Mouse (Mus musculus) megakaryocyte, embryonic 14.5 days (primary cell): ENCODE measurements around the gene Cd38. TPM values are rescaled to one million over a fixed set of nuclear protein-coding genes. Genes with fewer than 3 reads are reported as not detected.

Source experiments
- H3K27me3 ChIP-seq: replicated peaks from 2 replicates; pipeline ENCODE3; 2012; ENCODE audit warnings: inconsistent platforms
- H3K36me3 ChIP-seq: replicated peaks from 2 replicates; pipeline ENCODE3; 2012; ENCODE audit warnings: low read length, inconsistent platforms, mixed read lengths
- H3K4me1 ChIP-seq: 2 replicates; pipeline ENCODE4 v1.6.1; 2012; ENCODE audit warnings: inconsistent platforms
- H3K4me3 ChIP-seq: replicated peaks from 2 replicates; pipeline ENCODE3; 2012; ENCODE audit warnings: moderate library complexity, mild to moderate bottlenecking, inconsistent platforms
- H3K9me3 ChIP-seq: 2 replicates; pipeline ENCODE4 v1.6.1; 2012; ENCODE audit warnings: inconsistent platforms
- FLI1 ChIP-seq: IDR thresholded peaks from 2 replicates; pipeline ENCODE4 v1.6.1; 2012; ENCODE audit warnings: low read length, inconsistent platforms, mixed read lengths
- GATA1 ChIP-seq: IDR thresholded peaks from 3 replicates; pipeline ENCODE4 v1.6.1; 2012; ENCODE audit warnings: mixed read lengths, low read length, inconsistent platforms, borderline replicate concordance
- polyA plus RNA-seq: library from polyadenylated mRNA; stranded (reverse); fragments of >175 nt; gene quantifications from 2 replicates; pipeline ENCODE4 v1.2.3, GENCODE M21; 2012; ENCODE audit warnings: low replicate concordance; ENCODE audit not compliant: insufficient read depth

Cd38 gene
- polyA plus RNA-seq, 1 experiment, result 1.3 TPM

GRCm38 (mm10) chr5:43841144-43842010 is 27.0 kb upstream of the Cd38 start:
- peak overlapping the region; percentile 92 for H3K4me3 ChIP-seq

GRCm38 (mm10) chr5:43842011-43842285 is 26.4 kb upstream of the Cd38 start:
- TF ChIP-seq FLI1 (no peak), GATA1 (no peak)
- Histone ChIP-seq H3K36me3 (no peaks in the 10 kb centered on the region), H3K4me3 (peak overlapping the region; percentile 92), H3K9me3 (peaks cover 3% of the 10 kb centered on the region; the same call in 1 of the 2 replicates), H3K4me1 (peaks cover 16% of the 10 kb centered on the region), H3K27me3 (peaks cover 21% of the 10 kb centered on the region)

More at GRCm38 (mm10) chr5:43841144-43842010, 27.0 kb upstream of the Cd38 start:
- H3K36me3 ChIP-seq, result no peaks in the 10 kb centered on the region
- H3K4me1 ChIP-seq, result peaks cover 17% of the 10 kb centered on the region
- peaks cover 3% of the 10 kb centered on the region; the same call in 1 of the 2 replicates for H3K9me3 ChIP-seq
- TF ChIP-seq GATA1 (no peak), FLI1 (no peak)
- H3K27me3 ChIP-seq, result peaks cover 18% of the 10 kb centered on the region

GRCm38 (mm10) chr5:43842576-43843155 is 25.7 kb upstream of the Cd38 start:
- peaks cover 21% of the 10 kb centered on the region for H3K27me3 ChIP-seq
- H3K36me3 ChIP-seq, result no peaks in the 10 kb centered on the region
- H3K4me1 ChIP-seq, result peaks cover 21% of the 10 kb centered on the region
- H3K9me3 ChIP-seq, result peaks cover 9% of the 10 kb centered on the region
- H3K4me3 ChIP-seq, result no peak overlapping the region
- TF ChIP-seq FLI1, result no peak
- no peak for TF ChIP-seq GATA1

- Histone ChIP-seq H3K4me3 (no peak overlapping the region), H3K9me3 (peaks cover 13% of the 10 kb centered on the region), H3K4me1 (peaks cover 27% of the 10 kb centered on the region), H3K27me3 (peaks cover 6% of the 10 kb centered on the region), H3K36me3 (no peaks in the 10 kb centered on the region)
- TF ChIP-seq GATA1 (no peak), FLI1 (no peak)
These were observed 23.3 kb upstream of the Cd38 start for GRCm38 (mm10) chr5:43845083-43845482.

GRCm38 (mm10) chr5:43845646-43846045 is 22.7 kb upstream of the Cd38 start:
- Histone ChIP-seq H3K4me1 (peaks cover 27% of the 10 kb centered on the region), H3K9me3 (peaks cover 13% of the 10 kb centered on the region), H3K27me3 (peaks cover 6% of the 10 kb centered on the region), H3K4me3 (no peak overlapping the region), H3K36me3 (no peaks in the 10 kb centered on the region)
- TF ChIP-seq FLI1 (no peak), GATA1 (no peak)

- Histone ChIP-seq H3K36me3 (no peaks in the 10 kb centered on the region), H3K27me3 (peaks cover 6% of the 10 kb centered on the region), H3K4me3 (no peak overlapping the region), H3K9me3 (peaks cover 13% of the 10 kb centered on the region), H3K4me1 (peaks cover 27% of the 10 kb centered on the region)
- TF ChIP-seq GATA1 (no peak), FLI1 (no peak)
These were observed 22.1 kb upstream of the Cd38 start for GRCm38 (mm10) chr5:43846227-43846626.

- peaks cover 6% of the 10 kb centered on the region for H3K27me3 ChIP-seq
- H3K4me3 ChIP-seq, result no peak overlapping the region
- H3K4me1 ChIP-seq, result peaks cover 20% of the 10 kb centered on the region
- no peaks in the 10 kb centered on the region for H3K36me3 ChIP-seq
- peaks cover 13% of the 10 kb centered on the region for H3K9me3 ChIP-seq
- no peak for TF ChIP-seq FLI1
- no peak for TF ChIP-seq GATA1
These were observed 20.8 kb upstream of the Cd38 start for GRCm38 (mm10) chr5:43847555-43847954.

- H3K36me3 ChIP-seq, result no peaks in the 10 kb centered on the region
- H3K4me3 ChIP-seq, result peak overlapping the region; percentile 77
- H3K4me1 ChIP-seq, result peaks cover 25% of the 10 kb centered on the region
- TF ChIP-seq GATA1 (no peak), FLI1 (no peak)
- H3K27me3 ChIP-seq, result peaks cover 6% of the 10 kb centered on the region
- H3K9me3 ChIP-seq, result peaks cover 16% of the 10 kb centered on the region
These were observed 20.1 kb upstream of the Cd38 start for GRCm38 (mm10) chr5:43848275-43848674.

GRCm38 (mm10) chr5:43853096-43853867 is 15.1 kb upstream of the Cd38 start:
- Histone ChIP-seq H3K4me3 (no peak overlapping the region), H3K27me3 (no peaks in the 10 kb centered on the region), H3K9me3 (peaks cover 15% of the 10 kb centered on the region; the same call in 1 of the 2 replicates), H3K4me1 (peaks cover 47% of the 10 kb centered on the region), H3K36me3 (peaks cover 4% of the 10 kb centered on the region)
- TF ChIP-seq FLI1 (no peak), GATA1 (no peak)
